Mouse (Mus musculus): ENCODE measurements around the gene Ffar2. TPM values are rescaled to one million over a fixed set of nuclear protein-coding genes. Genes with fewer than 3 reads are reported as not detected.

Gene Ffar2
- polyA plus RNA-seq, 1 experiment from 2014 or later = not detected

DNA sequence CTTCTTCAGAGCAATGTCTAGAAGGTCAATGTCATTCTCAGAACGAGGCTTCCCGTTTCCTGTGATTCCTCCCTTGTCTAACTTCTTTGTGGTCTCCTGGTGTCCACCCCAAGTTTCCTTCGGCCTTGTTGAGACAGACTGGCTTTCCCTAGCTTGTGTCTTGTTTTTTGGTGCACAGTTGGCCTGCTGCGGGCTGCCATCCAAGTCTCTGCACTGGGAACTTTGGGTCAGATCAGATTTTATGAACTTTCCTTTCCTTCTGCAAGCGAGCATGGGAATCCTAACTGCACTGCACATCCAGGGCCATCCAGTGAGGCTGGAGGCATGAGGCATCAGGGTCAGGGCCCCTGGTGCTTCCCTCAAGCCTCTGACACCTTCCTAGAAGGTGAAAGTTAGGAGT, 2.0 kb downstream of the Ffar2 start:
- ATAC-seq = no peak

DNA sequence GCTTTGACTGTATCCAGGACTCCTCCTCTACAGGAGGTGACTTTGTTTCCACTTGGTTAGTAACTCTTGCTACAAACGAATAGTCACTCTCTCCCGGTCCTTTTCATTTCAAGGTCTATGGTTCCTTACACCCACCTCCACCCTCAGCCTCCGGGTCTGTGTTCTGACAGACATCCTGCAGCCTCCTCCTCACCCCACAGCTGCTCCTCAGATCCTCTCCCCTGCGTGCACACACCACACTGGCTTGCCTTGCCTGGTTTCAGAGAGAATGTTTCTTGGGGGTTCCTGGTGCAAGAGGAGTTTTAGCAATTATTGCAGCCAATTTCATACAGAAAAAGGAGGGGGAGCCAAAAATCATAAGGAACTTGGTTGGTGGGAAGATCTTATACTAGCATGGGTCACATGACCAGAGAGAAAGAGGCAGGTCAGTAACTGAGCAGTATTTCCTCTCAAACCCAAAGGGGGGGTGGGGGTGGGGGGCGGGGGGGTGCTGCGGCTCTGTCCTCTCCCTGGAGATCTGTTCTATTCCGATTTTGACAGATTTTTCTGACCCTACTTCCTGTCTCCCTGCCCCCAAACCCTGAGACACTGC, 2.6 kb downstream of the Ffar2 start:
- peaks cover 10% of the 10 kb centered on the region for H3K27me3 ChIP-seq
- in situ Hi-C loops (cut with MboI; ENCODE audit: low pct_unique_long_range_greater_than_20kb) = no loop called here
- no peak for DNase-seq (ENCODE audit: low read depth, low spot score)
- no peak for TF ChIP-seq CTCF (IDR thresholded peaks at IDR 0.05)
- CTCF ChIA-PET = no interaction called here
- POLR2A ChIA-PET = no interaction called here
- no peak for ATAC-seq

More for the DNA sequence above, 2.0 kb downstream of the Ffar2 start:
- H3K27me3 ChIP-seq = peaks cover 10% of the 10 kb centered on the region
- TF ChIP-seq CTCF (IDR thresholded peaks at IDR 0.05) = no peak
- ChIA-PET POLR2A (no interaction called here), CTCF (no interaction called here)
- no peak for DNase-seq (ENCODE audit: low read depth, low spot score)
- in situ Hi-C loops (cut with MboI; ENCODE audit: low pct_unique_long_range_greater_than_20kb) = no loop called here

DNA sequence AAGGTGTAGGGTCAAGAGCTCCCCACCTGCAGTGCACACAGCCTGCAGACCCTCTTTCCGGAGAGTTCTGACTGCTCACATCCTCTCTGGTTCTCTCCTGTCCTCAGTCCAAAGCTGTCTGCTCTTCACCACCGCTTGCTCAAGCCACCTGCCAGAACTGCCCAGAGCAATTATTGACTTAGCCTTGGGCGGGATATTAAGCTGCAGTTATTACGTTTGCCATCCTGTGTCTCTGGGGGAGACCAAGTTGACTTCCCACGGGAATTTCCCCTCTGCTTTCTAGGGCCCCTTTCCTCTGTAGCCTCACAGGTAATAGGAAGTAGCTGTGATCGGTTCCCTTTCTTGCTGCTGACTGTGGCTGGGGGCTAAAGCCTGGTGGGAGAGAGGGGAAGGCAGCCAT, 3.4 kb downstream of the Ffar2 start:
- CTCF ChIA-PET = no interaction called here
- POLR2A ChIA-PET = no interaction called here
- in situ Hi-C loops (cut with MboI; ENCODE audit: low pct_unique_long_range_greater_than_20kb) = no loop called here
- ATAC-seq (no peak), DNase-seq (ENCODE audit: low read depth, low spot score) (no peak)
- TF ChIP-seq CTCF (IDR thresholded peaks at IDR 0.05) = no peak
- H3K27me3 ChIP-seq = peaks cover 10% of the 10 kb centered on the region

DNA sequence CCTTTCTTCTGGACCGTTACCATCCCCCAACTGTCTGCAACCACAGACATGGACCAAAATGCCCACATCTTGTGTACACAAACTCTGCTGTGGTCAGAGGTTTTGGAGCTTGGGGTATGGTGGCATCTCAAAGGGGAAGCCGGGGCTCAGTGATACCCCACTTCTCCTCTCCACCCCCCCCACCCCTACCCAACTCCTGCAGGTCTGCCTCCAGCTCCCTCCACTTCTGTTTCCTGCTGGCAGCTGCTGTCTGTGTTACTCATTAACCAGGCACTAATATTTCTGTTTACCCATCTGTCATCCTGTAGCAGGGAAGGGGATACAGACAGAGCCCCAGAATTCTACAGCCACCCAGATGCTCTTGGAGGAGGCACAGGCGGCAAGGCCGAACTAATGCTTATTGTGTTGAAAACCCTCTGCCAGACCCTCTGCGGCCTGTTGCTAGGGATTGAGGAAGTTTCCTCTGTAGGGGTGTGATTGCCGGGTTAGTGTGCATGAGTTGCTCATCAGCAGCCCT, 11.2 kb downstream of the Ffar2 start:
- ATAC-seq (no peak), DNase-seq (ENCODE audit: low read depth, low spot score) (no peak)
- TF ChIP-seq CTCF (IDR thresholded peaks at IDR 0.05) = no peak
- POLR2A ChIA-PET = interaction anchor here (0.5 kb wide), 1 partner anchor 344 kb away, joined by 3 read pairs; no protein-coding TSS in a partner anchor
- CTCF ChIA-PET = interaction anchor here (0.9 kb wide), 1 partner anchor 14 kb away, joined by 3 read pairs; no protein-coding TSS in a partner anchor
- H3K27me3 ChIP-seq = no peaks in the 10 kb centered on the region
- in situ Hi-C loops (cut with MboI; ENCODE audit: low pct_unique_long_range_greater_than_20kb) = no loop called here

DNA sequence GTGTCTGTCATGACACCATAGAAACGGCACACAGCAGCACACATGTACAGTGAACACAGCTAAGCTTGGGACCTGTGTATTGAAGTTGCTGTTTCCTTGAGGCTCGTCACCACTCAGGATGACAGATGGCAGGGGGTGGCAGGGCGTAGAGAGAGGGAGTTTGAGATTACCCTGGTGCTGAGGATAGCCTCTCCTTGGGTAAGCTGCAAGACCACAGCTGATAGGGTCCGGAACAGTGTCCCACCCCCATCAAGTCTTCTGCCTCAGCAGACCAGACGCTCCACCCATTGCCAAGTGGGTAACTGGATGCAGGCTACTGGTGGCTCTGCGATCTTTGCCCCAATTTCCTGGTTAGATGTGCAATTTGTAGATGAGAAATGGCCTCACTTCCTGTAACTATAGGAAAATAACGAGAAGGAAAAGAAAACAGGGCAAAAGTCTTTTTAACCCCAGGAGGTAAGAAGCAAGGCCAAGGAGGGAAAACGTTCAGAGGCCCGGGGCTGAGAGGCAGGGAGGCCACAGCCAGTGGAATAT, 11.8 kb downstream of the Ffar2 start:
- in situ Hi-C loops (cut with MboI; ENCODE audit: low pct_unique_long_range_greater_than_20kb) = no loop called here
- ATAC-seq (no peak), DNase-seq (ENCODE audit: low read depth, low spot score) (no peak)
- H3K27me3 ChIP-seq = no peaks in the 10 kb centered on the region
- CTCF ChIA-PET = interaction anchor here (0.9 kb wide), 1 partner anchor 13 kb away, joined by 3 read pairs; no protein-coding TSS in a partner anchor
- TF ChIP-seq CTCF (IDR thresholded peaks at IDR 0.05) = no peak
- POLR2A ChIA-PET = no interaction called here

DNA sequence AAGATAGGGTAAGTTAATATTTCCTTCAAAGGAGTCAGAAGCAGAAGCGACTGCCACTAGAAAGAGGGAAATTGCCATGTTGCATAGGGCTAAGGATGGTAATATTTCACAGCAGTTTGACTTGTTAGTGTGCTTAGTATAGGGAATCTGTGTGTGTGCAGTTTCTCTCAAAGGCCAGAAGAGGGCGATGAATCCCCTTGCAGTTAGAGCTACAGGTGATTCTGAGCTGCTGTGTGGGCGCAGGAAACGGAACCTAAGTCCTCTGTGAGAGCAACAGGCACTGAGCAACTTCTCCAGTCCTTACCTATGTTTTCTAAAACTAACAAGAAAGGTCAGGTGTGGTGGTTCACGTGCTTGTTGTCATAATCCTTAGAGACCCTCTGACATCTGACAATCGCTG, 13.3 kb downstream of the Ffar2 start:
- ATAC-seq (no peak), DNase-seq (ENCODE audit: low read depth, low spot score) (no peak)
- H3K27me3 ChIP-seq = no peaks in the 10 kb centered on the region
- no peak for TF ChIP-seq CTCF (IDR thresholded peaks at IDR 0.05)
- ChIA-PET CTCF (no interaction called here), POLR2A (no interaction called here)
- in situ Hi-C loops (cut with MboI; ENCODE audit: low pct_unique_long_range_greater_than_20kb) = no loop called here

DNA sequence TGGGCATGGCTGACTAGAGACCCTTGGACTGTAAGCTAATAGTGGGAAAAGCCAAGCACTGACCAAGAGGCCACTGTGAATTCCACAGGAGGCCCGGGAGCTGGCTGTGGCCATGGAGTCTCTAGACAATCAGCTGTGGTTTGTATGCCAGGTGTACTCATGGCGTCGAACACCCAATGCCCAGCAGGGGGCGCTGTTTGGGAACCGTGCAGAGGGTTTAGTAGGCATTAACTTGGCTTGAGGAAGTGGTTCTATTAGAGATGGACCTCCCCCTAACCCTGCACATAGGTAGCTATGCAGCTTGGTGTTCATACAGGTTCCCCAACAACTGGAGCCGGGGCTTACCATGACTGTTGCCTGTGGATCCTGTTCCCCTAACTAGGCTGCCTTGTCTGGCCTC, 17.7 kb downstream of the Ffar2 start:
- TF ChIP-seq CTCF (IDR thresholded peaks at IDR 0.05) = peak; percentile 50
- in situ Hi-C loops (cut with MboI; ENCODE audit: low pct_unique_long_range_greater_than_20kb) = no loop called here
- DNase-seq (ENCODE audit: low read depth, low spot score) = no peak
- ATAC-seq = no peak
- no peaks in the 10 kb centered on the region for H3K27me3 ChIP-seq
- CTCF ChIA-PET = no interaction called here
- POLR2A ChIA-PET = interaction anchor here (0.7 kb wide), 1 partner anchor 197 kb away, joined by 3 read pairs; no protein-coding TSS in a partner anchor

DNA sequence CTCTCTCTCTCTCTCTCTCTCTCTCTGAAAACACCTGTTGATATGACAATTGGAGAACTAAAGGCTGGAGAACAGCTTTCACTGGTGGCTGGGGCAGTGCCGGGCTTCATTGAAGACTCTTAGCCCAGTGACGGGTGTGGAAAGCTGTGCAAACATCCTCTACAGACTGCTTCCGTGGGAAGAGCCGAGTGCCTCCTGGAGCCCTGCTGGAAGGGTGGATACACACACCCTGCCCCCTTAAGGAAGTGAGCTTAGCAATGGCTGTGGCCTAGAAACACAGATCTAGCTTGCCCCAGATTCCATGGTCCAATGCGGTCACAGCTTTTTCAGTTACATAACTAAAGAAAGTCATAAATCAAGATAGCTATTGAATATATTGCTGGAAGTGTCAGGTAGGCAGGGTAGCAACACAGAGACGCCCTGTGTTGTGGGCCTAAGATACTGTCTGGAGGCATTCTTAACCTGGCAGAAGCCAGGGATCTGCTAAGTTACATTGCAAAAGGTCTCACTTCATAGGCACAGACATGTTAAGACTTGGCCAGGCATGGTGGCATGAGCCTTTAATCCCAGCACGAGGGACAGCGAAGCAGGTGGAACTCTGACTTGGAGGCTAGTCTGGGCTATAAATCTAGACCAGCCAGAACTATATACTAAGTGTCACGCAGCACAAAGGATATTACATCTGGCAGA, 19.4 kb downstream of the Ffar2 start:
- DNase-seq (ENCODE audit: low read depth, low spot score) (no peak), ATAC-seq (no peak)
- POLR2A ChIA-PET = no interaction called here
- CTCF ChIA-PET = no interaction called here
- no peak for TF ChIP-seq CTCF (IDR thresholded peaks at IDR 0.05)
- peaks cover 3% of the 10 kb centered on the region for H3K27me3 ChIP-seq
- in situ Hi-C loops (cut with MboI; ENCODE audit: low pct_unique_long_range_greater_than_20kb) = no loop called here

DNA sequence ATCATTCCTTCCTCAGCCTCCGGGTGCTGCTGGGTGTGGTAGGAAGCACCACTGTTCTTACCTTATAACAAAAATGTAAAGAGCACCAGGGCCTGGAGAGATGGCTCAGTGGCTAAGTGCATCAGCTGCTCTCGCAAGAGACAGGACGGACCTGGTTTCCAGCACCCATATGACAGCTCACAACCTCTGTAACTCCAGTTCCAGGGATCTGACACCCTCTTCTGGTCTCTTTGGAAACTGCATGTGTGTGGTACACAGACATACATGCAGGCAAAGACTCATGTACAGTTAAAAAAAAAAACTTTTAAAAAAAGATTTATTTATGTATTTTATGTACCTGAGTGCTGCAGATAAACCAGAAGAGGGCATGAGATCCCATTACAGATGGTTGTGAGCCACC, 20.3 kb downstream of the Ffar2 start:
- POLR2A ChIA-PET = no interaction called here
- CTCF ChIA-PET = no interaction called here
- DNase-seq (ENCODE audit: low read depth, low spot score) (no peak), ATAC-seq (no peak)
- peaks cover 8% of the 10 kb centered on the region for H3K27me3 ChIP-seq
- TF ChIP-seq CTCF (IDR thresholded peaks at IDR 0.05) = no peak
- in situ Hi-C loops (cut with MboI; ENCODE audit: low pct_unique_long_range_greater_than_20kb) = no loop called here

DNA sequence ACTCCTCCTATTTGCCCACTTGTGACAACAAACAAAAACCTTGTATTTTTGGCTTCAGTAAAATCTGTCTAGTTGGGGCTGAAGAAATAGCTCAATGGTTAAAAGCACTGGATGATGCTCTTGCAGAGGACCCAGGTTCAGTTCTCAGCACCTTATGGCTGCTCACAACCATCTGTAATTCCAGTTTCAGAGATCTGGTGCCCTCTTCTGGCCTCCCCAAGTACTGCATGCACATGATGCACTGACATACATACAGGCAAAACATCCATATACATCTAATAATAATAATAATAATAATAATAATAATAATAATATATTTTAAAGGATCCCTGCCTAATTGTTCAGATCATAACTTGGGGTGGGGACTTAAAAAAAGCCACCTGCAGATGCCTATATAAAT, 22.9 kb downstream of the Ffar2 start:
- ChIA-PET POLR2A (no interaction called here), CTCF (no interaction called here)
- ATAC-seq = no peak
- no peak for DNase-seq (ENCODE audit: low read depth, low spot score)
- in situ Hi-C loops (cut with MboI; ENCODE audit: low pct_unique_long_range_greater_than_20kb) = no loop called here
- TF ChIP-seq CTCF (IDR thresholded peaks at IDR 0.05) = peak; percentile 19
- peaks cover 17% of the 10 kb centered on the region for H3K27me3 ChIP-seq

DNA sequence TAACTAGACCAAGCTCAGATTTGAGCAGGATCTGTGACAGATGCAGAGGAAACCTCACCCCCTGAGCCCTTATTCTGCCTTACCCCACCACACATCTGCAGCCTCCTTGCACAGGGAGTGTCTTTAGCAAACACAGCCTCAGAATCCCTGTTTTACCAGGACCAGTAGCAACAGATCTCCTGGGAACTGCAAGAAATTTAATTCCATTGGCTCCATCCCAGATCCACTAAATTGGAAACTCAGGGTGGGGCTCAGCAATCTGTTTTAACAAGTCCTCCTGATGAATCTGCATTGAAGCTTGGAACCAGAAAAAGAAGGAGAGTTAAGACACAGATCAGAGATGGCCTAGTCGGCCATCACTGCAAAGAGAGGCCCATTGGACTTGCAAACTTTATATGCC, 26.8 kb downstream of the Ffar2 start:
- DNase-seq (ENCODE audit: low read depth, low spot score) (no peak), ATAC-seq (no peak)
- ChIA-PET CTCF (no interaction called here), POLR2A (no interaction called here)
- no peak for TF ChIP-seq CTCF (IDR thresholded peaks at IDR 0.05)
- in situ Hi-C loops (cut with MboI; ENCODE audit: low pct_unique_long_range_greater_than_20kb) = no loop called here
- peaks cover 17% of the 10 kb centered on the region for H3K27me3 ChIP-seq

All from Patski (cell line).